Mouse (Mus musculus): ENCODE measurements at regions not wholly inside any gene's neighbourhood (a gene's known extent, or its start where the extent isn't known, plus 50 kb on each side); places are given as distances from the start of the nearest gene placed in this dataset.

DNA sequence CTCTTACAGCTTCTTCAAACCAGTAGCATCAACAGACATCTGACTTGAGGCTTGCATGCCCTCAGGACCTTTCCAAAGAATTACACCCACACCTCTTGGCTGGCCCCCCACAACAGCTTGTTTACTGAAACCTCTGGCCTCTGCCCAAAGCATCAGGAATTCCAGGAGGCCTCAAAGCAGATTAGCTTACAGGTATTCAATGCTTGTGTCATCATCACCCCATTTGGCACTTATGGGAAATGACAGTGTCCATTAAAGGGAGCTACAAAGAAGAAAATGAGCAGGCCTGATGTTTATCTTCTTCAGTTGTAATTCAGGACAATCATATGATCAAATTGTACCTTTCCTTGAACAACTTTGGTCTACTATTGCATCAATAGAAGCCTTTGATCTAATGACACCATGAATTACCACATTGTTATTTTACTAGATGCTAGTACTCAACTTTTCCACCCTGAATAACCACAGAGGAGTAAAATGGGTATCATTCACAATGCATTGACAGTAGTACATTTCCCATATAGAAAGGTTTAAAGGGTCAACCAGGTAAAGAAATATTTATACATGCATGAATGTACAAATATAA lies 147.1 kb upstream of the Ahr start:
- TF ChIP-seq TBP (conservative IDR thresholded peaks at IDR 0.05; ENCODE audit: low read depth, low read length), result no peak
- no peak for TF ChIP-seq CTCF (conservative IDR thresholded peaks at IDR 0.05 in 1 of 2, IDR thresholded peaks at IDR 0.05 in 1 of 2; ENCODE audit: low read depth in 2 of 2, low read length in 2 of 2)
- TF ChIP-seq POLR2AphosphoS2 (IDR thresholded peaks at IDR 0.05; ENCODE audit: low read depth, low read length), result no peak
- no peak for TF ChIP-seq ELF1 (IDR thresholded peaks at IDR 0.05; ENCODE audit: low read depth, low read length)
- no peak for TF ChIP-seq NRF1 (IDR thresholded peaks at IDR 0.05; ENCODE audit: low read depth, low read length)
- no peak for TF ChIP-seq POLR2A (IDR thresholded peaks at IDR 0.05; ENCODE audit: low read depth, low read length)
- no peak for TF ChIP-seq RCOR1 (conservative IDR thresholded peaks at IDR 0.05; ENCODE audit: low read depth, low read length)
- TF ChIP-seq ZC3H11A (IDR thresholded peaks at IDR 0.05; ENCODE audit: low read depth, low read length), result no peak

Data from CH12.LX (cell line).